Comparison of ENCODE assay signal across 35 mouse cellular contexts in genomic region chr14:7992158-7992557, GRCm38 (mm10). TPM values are rescaled to one million over a fixed set of nuclear protein-coding genes. Genes with fewer than 3 reads are reported as not detected.
"Had no signal": no experiment of that assay in that cellular context is flagged by ENCODE, and none has a peak within 500 bp of the region (broad histone marks: within the 10 kb centered on the region; RNA-seq: fewer than 3 reads in every experiment).

No protein-coding gene starts in this region.

- H3K27ac ChIP-seq: gastrocnemius, adult 2 months; heart, embryonic 10.5 days; hindbrain, embryonic 10.5 days; hindbrain, embryonic 12.5 days; hindbrain, embryonic 14.5 days; intestine, embryonic 15.5 days; kidney, postnatal 0 days; layer of hippocampus, adult 2 months; left cerebral cortex, adult 2 months; limb, embryonic 12.5 days; limb, embryonic 15.5 days had no signal

- H3K36me3 ChIP-seq: heart, embryonic 10.5 days; heart, embryonic 12.5 days; hindbrain, embryonic 10.5 days; hindbrain, embryonic 12.5 days; intestine, embryonic 15.5 days; limb, embryonic 12.5 days; limb, embryonic 15.5 days; liver, embryonic 13.5 days had no signal

- DNase-seq: gastrocnemius, adult 2 months; gastrocnemius, postnatal 10 days; gastrocnemius, postnatal 25 days; heart, adult 18-20 months; heart, postnatal 10 days; heart, postnatal 4 days; kidney, adult 18-20 months; kidney, adult 8-10 months; kidney, postnatal 25 days; kidney, postnatal 4 days; liver, embryonic 13.5 days had no signal

- H3K9me3 ChIP-seq: heart, embryonic 10.5 days; heart, embryonic 12.5 days; hindbrain, embryonic 10.5 days; hindbrain, embryonic 12.5 days; intestine, embryonic 15.5 days; limb, embryonic 12.5 days; limb, embryonic 15.5 days; liver, embryonic 13.5 days had no signal

- H3K27me3 ChIP-seq: heart, embryonic 12.5 days; hindbrain, embryonic 12.5 days; intestine, embryonic 15.5 days; limb, embryonic 15.5 days; liver, embryonic 13.5 days had no signal

- H3K4me2 ChIP-seq: heart, embryonic 12.5 days; hindbrain, embryonic 12.5 days; hindbrain, embryonic 14.5 days; intestine, embryonic 15.5 days; limb, embryonic 12.5 days; limb, embryonic 15.5 days; liver, embryonic 13.5 days had no signal

- H3K4me1 ChIP-seq: heart, embryonic 12.5 days; hindbrain, embryonic 12.5 days; limb, embryonic 15.5 days; liver, embryonic 13.5 days had no signal

- ATAC-seq: inflammation-experienced regulatory T-cells, adult 6 months; intestine, embryonic 15.5 days; intestine, postnatal 0 days had no signal

- H3K4me3 ChIP-seq: gastrocnemius, adult 2 months; heart, embryonic 10.5 days; heart, embryonic 12.5 days; hindbrain, embryonic 10.5 days; hindbrain, embryonic 12.5 days; intestine, embryonic 15.5 days; layer of hippocampus, adult 2 months; left cerebral cortex, adult 2 months; limb, embryonic 12.5 days; limb, embryonic 15.5 days; liver, embryonic 13.5 days had no signal

- H3K9ac ChIP-seq: heart, embryonic 12.5 days; hindbrain, embryonic 12.5 days; hindbrain, embryonic 14.5 days; intestine, embryonic 15.5 days; limb, embryonic 12.5 days; limb, embryonic 15.5 days; liver, embryonic 13.5 days had no signal

RNA-seq across cellular contexts. Expression of gene Dnase1l3, which starts 2.2 kb away (rescaled TPM):
- total RNA-seq: gastrocnemius, adult 2 months; gastrocnemius, postnatal 25 days; heart, postnatal 10 days; heart, postnatal 4 days; layer of hippocampus, adult 2 months; left cerebral cortex, postnatal 14 days; left cerebral cortex, postnatal 36 days had no signal
- polyA plus RNA-seq: heart, embryonic 10.5 days; hindbrain, embryonic 12.5 days; limb, embryonic 12.5 days had no signal

RNA-seq across cellular contexts. Expression of gene Gm45521, which starts 35.1 kb away (rescaled TPM):
- total RNA-seq: gastrocnemius, adult 2 months; gastrocnemius, postnatal 10 days; gastrocnemius, postnatal 25 days; gastrocnemius, postnatal 4 days; granulocyte monocyte progenitor cell, adult 5-6 weeks; heart, adult 18-20 months; heart, adult 8-10 months; heart, postnatal 10 days; heart, postnatal 25 days; heart, postnatal 4 days; layer of hippocampus, adult 2 months; layer of hippocampus, postnatal 25 days; left cerebral cortex, adult 2 months; left cerebral cortex, postnatal 14 days; left cerebral cortex, postnatal 36 days had no signal
- polyA plus RNA-seq: frontal cortex, adult 2 months; heart, embryonic 12.5 days; heart, embryonic 14.5 days; heart, embryonic 16.5 days; inflammation-experienced regulatory T-cells, adult 6 months; intestine, embryonic 15.5 days; intestine, postnatal 0 days; kidney, embryonic 14.5 days; kidney, postnatal 0 days; limb, embryonic 12.5 days; limb, embryonic 15.5 days; liver, embryonic 13.5 days had no signal
